Mouse (Mus musculus): Measurements from ENCODE around the gene Gm17535.
"Not testable (repeated sequence)": the region's sequence is repeated elsewhere in the genome, so short reads cannot be mapped to it uniquely, and the experiment has no call there.

DNA sequence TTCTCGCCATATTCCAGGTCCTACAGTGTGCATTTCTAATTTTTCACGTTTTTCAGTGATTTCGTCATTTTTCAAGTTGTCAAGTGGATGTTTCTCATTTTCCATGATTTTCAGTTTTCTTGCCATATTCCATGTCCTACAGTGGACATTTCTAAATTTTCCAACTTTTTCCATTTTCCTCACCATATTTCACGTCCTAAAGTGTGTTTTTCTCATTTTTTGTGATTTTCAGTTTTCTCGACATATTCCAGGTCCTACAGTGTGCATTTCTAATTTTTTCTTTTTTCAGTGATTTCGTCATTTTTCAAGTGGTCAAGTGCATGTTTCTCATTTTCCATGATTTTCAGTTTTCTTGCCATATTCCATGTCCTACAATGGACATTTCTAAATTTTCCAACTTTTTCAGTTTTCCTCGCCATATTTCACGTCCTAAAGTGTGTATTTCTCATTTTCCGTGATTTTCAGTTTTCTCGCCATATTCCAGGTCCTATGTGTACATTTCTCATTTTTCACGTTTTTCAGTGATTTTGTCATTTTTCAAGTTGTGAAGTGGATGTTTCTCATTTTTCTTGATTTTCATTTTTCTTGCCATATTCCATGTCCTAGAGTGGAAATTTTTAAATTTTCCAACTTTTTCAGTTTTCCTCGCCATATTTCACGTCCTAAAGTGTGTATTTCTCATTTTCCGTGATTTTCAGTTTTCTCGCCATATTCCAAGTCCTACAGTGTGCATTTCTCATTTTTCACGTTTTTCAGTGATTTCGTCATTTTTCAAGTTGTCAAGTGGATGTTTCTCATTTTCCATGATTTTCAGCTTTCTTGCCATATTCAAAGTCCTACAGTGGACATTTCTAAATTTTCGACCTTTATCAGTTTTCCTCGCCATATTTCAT lies 14.3 kb upstream of the Gm17535 start:
- not testable (repeated sequence) for TF ChIP-seq CTCF (conservative IDR thresholded peaks at IDR 0.05 in 1 of 2, IDR thresholded peaks at IDR 0.05 in 1 of 2; ENCODE audit: low read depth in 2 of 2, low read length in 2 of 2); CHD2 (IDR thresholded peaks at IDR 0.05; ENCODE audit: low read length); KAT2A (IDR thresholded peaks at IDR 0.05; ENCODE audit: insufficient replicate concordance, low read length); POLR2A (IDR thresholded peaks at IDR 0.05; ENCODE audit: low read depth, low read length); RCOR1 (conservative IDR thresholded peaks at IDR 0.05; ENCODE audit: low read depth, low read length); TBP (conservative IDR thresholded peaks at IDR 0.05; ENCODE audit: low read depth, low read length); SIN3A (IDR thresholded peaks at IDR 0.05; ENCODE audit: low read length); POLR2AphosphoS2 (IDR thresholded peaks at IDR 0.05; ENCODE audit: low read depth, low read length)

Measured in CH12.LX (cell line).